Mouse (Mus musculus): ENCODE results near the gene Abcc1. TPM values are rescaled to one million over a fixed set of nuclear protein-coding genes. Genes with fewer than 3 reads are reported as not detected.

Abcc1 gene
- 10 to 100 TPM; 18.5 to 34.1 (median 25.9) TPM for polyA plus RNA-seq (2017; shearing (Covaris generic))

DNA sequence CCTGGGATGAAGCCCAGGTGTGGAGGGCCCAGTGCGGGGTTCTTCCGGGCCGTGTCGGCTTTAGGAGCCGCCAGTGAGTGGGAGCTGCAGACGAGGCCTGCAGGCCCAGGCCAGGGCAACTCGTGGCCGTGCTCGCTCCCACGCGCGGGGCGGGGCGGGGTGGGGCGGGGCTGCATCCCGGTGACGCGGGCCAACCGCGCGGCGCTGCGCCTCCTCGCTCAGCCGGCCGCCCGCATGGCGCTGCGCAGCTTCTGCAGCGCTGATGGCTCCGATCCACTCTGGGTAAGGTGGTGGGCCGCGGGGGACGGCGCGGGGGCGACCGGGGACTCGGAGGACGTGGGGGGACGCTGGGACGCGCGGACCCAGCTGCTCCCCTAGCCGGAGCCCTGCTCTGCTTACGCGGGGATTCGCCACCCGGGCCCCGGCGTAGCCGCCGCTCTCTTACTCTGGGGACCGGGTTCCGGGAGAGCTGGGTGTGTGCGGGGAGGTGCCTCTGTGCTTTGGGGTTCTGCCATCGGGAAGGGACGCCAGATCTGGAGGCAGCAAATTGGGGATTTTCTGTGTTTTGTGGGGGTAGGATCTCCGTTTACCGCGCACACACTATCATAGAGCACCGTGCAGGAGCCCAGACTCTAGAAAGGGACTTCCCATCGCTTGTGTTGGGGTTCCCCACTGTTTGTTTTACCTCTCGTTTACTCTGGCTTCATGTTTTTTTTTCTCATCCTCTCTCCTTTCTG is at the start of gene Abcc1:
TSS of gene Abcc1 (plus strand) at position 197 of the 737 bp plus-strand sequence.
- ATAC-seq: peak; percentile 81

DNA sequence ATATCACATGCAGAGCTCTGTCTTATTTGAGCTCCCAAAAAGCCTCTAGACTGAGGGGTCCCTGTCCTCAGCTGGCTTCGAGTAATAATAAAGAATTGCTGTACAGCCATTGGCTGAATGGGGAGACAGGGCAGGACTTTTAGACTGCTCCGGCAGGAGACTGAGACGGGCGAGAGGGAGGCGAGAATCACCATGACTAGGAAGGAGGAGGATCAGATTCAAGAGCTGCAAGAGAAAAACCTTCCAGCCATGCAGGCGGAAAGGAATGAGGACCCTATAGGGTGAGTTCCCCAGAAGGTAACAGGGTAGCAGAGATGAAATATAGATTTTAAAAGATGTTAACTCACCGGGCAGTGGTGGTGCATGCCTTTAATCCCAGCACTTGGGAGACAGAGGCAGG is 48.4 kb upstream of the Abcc1 start:
- no peak for ATAC-seq

DNA sequence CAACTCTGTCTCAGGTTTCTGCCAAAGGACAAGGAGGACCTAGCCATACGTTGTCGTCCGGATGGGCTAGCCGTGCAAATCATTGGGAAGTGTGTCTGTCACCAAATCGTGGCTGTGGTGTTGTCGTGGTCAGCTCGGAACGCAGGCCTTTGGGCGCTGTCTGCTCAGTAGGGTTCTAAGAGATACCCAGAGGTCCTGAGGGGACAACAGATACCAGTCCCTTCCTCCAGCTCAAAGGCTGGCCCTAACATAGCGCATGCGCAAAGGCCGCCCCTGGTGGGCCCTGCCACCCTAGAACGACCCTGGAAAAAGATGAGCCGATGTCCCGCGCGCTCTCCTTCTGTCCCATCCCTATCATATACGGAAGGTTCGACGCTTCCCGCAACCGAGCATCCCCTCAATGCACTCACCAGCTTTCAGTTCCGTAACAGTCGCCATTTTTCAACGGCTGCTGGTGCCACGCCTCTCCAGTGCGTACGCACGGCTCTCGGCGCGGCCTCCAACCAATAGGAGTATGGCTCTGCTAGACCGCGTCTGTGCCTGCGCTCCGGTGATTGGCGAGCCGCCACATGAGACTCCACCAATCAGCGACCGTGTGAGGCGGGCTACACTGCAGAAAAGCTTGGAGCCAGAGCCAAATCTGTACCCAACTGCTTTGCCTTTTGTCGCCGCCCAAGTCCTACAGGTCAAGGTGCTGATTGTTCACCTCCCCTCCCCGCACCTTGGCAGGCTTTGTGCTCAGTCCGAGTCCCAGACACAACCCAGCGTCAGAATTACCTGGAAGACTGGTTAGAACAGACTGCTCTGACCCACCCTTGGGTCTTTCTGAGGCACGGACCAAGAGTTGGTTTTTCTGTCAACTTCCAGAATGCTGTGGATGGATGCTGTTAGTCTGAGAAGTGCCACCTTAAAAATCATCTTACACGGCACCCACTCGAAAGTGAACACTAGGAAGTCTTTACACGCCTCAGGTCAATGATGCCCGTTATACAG is 44.2 kb upstream of the Abcc1 start, which contains the start of gene Fopnl:
TSS of gene Fopnl (minus strand) at position 522 of the 993 bp plus-strand sequence.
- peak; percentile 100 for ATAC-seq

DNA sequence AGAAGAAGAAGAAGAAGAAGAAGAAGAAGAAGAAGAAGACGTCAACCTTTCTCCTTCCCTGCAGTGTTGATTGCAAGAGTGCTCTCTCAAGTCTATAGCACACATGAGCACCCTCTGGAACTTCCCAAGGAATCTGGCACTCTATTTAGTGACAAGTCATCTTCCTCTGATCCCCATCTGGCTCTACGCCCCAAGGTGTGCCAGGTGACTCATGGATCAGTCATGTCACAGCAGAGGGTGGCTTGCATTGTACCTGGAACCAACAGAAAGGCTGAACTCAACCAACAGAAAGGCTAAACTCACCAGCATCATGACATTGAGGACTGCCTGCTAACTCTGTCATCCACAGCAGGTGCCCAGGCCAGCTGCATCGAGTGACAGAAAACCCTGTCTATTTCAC is 41.7 kb upstream of the Abcc1 start:
- no peak for ATAC-seq

DNA sequence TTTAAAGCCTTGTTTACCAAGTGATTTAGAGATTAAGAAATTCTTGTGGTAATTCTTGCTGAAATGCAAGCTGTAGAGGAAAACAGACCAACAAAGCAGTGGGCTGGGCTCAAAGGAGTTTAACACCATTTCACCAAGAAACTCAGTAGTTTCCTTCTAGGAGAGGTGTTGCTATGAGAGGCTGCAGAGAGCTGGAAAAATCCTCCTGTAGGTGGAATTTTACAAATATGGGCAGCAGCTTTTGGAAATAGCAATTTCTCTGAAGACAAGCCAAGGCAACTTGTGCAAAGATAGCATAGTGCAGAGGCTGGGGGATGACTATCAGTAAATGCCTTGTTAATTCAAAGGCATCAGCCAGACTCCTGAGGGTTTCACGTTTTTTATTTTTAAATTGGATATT is 40.9 kb upstream of the Abcc1 start:
- no peak for ATAC-seq

DNA sequence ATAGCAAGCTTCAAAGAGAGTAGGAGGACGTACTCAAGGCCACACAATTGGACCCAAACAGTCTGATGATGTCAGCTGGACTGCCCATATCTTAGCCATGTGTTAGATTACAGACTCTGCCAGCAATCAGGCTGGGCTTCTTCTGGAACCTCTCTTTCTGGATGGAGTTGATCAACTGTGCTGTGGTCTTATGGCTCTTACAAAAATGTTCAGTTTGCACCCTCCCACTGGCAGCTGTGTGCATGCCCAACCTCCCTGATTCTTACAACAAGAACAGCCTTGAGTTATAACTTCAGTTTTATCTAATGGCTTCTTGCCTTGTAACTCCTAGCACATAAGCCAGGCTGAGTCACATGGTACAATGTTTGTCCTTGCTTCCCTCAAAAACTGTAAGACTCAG is 33.2 kb upstream of the Abcc1 start:
- no peak for ATAC-seq

DNA sequence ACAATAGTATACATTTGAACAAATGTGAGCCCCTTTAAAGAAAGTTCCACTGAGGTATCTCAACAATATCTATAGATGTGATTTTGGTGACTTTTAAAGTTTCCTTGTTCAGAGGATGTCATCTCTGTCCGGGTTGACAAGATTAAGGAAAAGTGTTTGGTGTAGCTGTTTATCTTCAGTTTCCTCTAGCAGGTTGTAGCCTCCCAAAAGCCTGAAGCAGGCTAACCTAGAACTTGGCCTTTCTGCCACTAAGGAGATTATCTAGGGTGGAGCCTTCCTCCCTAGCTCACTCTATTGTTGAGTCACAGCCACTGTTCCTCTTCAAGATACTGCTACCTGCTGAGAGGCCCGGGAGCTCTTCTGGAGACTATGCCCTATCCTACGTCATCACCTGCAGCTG is 16.4 kb upstream of the Abcc1 start:
- no peak for ATAC-seq

DNA sequence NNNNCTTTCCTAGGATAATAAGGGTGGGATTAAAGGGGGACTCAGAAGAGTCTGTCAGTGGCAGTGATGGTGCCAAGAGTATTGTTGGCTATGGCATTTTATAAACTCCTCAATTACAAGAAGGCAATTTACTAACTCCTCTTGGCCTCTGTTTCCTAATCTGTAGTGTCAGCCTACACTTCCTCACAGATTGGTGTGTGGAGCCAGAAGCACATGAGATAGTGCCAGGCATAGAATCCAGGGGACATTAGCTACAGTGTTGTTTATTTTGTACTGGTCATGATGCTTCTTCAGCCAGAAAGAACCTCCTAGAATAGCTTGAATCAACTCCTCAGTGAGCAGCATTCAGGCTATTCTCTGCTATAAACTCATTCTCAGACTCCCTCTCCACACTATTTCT is 9.8 kb upstream of the Abcc1 start:
- no peak for ATAC-seq

DNA sequence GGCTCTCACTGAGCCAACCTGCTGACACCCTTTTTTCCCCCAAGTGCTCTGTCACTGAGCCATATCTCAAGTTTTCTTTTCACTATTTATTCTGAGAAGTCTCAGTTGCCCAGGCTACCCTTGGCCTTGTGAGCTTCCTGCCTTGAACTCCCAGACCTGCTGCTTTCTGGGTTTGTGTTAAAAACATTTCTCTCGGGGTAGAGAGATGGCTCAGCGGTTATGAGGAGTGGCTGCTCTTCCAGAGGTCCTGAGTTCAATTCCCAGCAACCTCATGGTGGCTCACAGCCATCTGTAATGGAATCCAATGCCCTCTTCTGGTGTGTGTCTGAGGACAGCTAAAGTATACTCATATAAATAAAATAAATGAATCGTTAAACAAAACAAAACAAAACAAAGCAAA is 9.1 kb upstream of the Abcc1 start:
- no peak for ATAC-seq

DNA sequence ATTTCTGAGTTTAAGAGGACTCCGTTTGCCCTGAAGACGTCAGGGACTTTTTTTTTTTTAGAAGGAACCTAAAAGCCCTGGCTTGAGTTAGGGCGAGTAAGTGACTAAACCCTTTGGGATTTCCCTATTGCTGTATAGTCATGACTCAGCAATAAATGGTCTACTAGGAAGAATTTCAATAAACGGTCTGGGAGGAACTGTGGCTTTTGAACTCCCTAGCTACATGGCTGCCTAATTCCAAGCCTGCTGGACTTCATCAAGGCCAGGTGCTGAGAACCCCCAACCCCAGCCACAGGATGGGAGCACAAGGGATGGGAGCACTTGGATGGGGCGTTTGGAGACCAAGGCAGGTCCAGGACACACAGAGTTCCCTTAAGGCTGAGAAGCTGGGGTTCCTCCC is 8.7 kb upstream of the Abcc1 start:
- no peak for ATAC-seq

DNA sequence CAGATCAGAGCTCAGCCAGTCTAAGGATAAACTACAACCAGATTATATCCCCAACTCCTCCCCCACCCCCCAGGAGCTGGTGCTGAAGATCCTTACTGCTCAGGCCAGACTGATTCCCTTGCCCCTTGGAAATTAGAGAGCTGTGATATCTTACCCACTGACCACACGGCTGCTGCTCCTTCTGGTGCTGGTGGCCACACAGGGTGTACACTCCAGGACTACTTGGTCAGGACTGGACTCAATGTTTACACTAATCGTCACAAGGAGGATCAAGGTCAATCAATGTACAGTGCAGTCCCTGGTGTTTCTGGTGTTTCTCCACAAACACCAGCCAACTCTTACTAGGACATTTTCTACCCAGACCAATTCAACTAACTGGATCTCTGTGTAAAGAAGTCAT is 3.5 kb upstream of the Abcc1 start:
- no peak for ATAC-seq

DNA sequence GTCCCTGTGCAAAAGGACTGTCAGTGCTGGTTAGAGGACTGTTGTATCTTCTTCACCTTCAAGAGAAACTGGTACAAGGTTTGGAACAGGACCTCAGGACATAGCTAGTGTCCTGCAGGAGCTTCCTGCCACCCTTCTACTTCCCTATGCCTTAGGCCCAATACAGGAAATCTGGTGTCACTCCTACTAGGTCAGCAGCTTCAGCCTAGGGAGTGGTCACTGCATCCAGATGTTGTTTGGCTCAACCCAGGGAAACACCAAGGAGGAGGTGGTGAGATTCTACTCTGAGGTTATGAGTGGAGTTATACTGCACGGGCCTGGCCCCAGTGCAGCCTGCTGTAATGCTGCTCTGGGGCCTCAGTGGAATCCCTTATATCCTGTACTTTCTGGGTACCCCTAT is 2.8 kb upstream of the Abcc1 start:
- ATAC-seq: no peak

DNA sequence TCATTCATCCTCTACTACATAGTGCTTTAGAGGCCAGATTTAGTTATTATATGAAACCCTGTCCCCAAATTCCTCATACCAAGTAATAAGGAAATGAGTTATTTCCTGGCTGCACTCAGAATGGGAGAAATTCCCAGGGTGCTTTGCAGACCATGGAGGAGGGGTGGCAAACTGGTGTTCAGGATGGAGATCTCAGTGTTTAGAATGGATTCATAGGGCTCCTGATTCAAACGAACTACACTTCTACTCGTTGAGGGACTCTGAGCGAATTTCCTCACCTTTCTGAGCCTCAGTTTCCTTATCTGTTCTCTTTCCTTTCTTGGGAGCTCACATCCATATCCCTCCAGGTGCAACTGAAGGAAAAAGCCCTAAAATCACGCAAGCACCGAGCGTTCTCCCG is 427 bp upstream of the Abcc1 start:
- no peak for ATAC-seq

DNA sequence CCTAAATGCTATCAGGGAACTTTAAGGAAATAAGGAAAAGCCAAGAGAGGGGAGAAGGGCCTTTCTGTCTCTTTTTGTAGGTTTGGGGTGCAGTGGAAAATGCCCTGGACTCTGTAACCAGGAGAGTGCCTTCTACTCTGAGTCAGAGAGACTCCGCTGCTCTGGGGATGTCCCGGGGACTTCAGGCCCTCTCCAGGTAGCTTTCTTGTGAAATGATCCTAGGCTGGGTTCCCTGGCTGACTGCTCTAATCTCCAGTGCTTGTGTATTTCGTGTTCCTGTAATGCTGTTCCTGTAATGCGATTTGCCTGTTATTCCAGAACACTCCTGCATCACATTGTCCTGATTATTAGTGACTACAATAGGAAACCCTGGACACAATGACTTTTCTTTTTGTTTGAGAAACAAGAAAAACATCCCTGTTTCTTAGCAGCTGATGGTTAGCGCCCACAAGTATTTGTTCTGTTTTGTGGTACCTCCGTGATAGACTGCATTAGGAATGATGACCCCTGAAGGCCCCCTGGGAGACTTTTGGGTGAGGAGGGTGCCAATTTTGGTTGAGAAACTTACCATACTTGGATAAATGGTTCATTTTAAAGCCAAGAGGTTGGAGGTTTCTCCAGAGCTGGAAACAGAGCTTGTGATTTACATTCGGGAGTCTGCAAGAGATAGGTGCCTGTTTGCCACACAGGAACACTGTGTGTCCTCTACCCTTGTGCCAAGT is 902 bp downstream of the Abcc1 start:
- peak; percentile 72 for ATAC-seq

DNA sequence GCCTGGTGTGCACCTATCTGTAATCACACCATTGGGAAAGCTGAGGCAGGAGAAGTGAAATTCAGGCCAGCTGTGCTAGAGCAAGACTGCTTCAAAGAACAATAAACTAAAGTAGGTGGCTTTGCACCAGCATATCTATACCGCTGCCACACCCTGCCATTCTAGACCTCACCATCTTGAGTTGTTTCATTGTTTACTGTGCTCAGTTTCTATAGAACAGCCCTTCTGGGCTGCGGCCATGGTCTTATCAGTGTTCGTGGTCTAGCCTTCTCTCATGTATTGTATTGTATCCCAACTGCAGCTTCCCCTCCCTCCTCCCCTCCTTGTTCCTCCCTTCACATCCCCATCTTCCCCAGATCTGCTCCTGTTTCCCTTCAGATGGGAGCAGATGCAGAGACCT is 2.1 kb downstream of the Abcc1 start:
- no peak for ATAC-seq

DNA sequence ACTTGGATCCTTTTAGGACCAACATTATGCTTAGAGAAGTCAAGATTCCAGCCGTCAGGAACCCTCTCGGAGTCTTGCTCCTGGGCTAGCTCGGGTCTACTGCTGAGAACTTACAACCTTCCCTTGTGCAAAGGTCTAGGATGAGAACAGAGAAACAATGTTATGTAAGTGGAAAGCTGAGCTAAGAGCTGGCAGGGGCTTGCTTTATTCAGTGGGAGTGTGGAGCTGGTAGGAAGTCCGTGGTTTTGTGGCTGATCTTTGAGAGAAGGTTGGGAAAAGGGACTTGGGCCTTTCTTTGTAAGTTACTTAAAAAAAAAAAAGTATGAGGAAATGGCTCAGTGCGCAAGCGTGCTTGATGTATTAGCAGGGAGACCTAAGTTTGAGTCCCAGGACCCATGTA is 2.7 kb downstream of the Abcc1 start:
- no peak for ATAC-seq

DNA sequence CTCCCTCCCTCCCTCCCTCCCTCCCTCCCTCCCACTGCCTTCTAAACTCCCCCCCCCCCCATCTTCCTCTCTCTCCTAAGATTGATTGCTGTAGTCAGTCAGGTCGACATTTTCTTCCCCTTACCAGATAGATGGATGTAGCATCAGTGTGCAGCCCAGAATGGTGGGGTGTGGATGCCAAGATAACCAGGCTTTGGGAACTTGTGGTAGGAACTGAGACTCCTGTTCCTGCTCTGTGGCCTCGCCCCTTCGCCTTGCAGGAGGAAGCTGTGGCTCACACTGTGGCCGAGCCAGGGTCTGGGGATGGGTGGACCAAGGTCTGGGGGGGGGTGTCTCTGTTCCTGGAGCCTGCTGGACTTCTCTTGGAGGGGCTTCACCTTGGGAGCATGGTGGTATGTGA is 4.1 kb downstream of the Abcc1 start:
- ATAC-seq: no peak

DNA sequence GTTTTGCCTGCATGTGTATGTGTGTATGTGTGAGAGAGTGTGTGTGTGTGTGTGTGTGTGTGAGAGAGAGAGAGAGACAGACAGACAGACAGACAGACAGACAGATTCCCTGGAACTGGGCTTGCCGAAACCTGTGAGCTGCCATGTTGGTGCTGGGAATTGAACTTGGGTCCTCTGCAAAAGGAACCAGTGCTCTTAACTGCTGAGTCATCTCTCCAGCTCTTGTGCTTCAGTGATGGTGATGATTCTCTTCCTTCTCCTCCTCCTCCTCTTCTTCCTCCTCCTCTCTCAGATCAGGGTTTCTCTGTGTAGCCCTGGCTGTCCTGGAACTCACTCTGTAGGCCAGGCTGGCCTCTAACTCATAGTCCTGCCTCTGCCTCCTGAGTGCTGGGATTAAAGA is 4.7 kb downstream of the Abcc1 start:
- ATAC-seq: no peak

DNA sequence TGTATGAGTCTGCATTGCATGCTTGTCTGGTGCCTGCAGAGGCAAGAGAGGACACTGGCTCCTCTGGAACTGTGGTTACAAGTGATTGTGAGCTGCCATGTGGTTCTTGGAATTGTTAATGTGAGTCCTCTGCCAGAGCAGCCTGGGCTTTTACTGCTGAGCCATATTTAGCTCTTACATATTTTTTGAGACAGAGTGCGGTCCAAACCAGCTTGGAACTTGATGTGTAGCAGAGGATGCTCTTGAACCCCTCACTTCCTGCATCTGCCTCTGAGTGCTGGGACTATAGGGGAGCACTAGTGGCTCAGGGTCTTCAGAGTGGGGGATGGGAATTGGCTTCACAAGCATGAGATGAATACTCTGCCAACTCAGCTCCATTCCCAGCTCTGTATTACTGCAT is 10.0 kb downstream of the Abcc1 start:
- no peak for ATAC-seq

DNA sequence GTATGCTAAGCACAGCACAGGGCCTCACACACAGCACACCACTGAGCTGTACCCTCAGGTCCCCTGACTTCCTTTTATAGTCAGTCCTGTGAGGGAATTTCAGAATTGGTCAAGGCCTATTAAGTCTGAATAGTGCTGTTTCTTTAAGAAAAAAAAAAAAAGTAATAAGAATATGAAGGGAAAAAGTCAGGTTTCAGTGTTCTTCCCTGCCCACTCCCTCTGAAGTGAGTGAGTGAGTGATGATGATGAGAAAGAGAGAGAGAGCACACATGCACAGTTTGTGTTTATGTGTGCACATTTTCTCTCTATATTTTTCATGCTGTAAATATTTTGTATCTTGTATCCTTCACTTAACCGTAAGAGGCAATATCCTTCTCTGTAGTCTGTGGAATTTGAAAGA is 11.0 kb downstream of the Abcc1 start:
- ATAC-seq: peak; percentile 21

DNA sequence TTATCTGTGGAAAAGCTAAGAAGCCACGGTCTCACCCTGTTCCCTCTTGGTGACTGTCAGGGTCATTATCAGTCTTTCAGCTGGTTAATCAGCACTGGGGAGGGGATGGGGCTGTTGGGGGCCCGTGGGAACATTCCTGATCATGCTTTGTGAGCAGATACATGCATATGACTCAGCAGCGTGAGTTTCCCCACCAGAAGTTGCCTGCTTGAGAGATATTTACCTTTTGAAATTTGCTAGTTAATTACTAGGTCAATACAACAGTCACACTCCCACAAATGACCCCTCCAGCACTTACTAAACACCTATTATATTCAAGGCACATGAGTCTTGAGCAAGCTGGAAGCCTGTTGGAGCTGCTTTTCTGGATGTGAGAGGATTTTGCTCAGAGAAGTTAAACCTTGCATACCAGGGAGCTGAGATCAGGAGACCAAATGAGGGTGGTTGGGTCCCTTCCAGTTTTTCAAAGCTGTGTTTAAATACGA is 11.5 kb downstream of the Abcc1 start:
- no peak for ATAC-seq

DNA sequence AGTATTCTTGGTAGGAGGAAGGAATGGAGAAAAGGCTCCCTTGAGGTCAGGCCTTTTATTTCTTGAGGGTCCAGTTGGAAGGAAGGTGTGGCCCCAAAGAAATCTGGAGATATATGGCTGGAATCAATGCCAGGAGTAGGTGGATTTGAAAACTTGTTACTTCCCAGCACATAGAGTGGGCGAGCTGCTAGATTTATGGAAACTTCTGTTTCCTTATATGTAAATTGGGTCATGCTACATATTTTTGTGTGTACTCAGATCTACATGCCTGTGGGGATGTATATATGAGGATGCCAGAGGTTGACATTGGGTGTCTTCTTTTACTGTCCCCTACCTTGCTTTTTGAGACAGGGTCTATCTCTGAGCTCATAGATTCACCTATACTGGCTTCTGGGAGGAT is 14.6 kb downstream of the Abcc1 start:
- ATAC-seq: no peak

DNA sequence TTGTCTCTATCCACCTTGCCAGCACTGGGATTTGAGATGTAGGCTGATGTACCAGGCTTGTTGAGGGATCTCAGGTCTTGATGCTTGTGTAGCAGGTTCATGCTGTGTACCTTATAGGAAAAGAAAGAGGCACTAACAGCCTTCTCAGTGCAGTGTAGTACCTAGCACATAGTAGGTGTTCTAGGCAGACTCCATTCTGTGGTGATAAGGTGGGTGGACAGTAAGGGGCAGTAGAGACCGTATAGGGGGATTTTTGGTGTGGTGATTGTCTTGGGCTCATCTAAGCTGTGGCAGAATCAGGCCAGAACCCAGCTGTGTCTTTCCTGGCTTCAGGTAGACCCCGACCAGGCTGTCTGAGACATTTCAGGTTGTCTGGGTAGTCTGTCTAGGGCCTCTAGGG is 15.0 kb downstream of the Abcc1 start:
- no peak for ATAC-seq
